Mouse (Mus musculus) heart, embryonic 11.5 days (tissue): Measurements from ENCODE around the gene Arsk. TPM values are rescaled to one million over a fixed set of nuclear protein-coding genes. Genes with fewer than 3 reads are reported as not detected.

Experiments
- ATAC-seq: fragments of 200-750 bp; cut with Nextera tagmentation; replicated peaks from 2 replicates; pipeline ENCODE4 v1.8.0; 2017; ENCODE audit warnings: moderate library complexity; ENCODE audit not compliant: insufficient number of reproducible peaks, low FRiP score, low TSS enrichment
- H3K27ac ChIP-seq: fragments of 300-500 bp; sonication (generic); 2 replicates; pipeline ENCODE4 v1.5.1; 2014; ENCODE audit warnings: mild to moderate bottlenecking, low read depth, low read length
- H3K27me3 ChIP-seq: fragments of 300-500 bp; sonication (generic); 2 replicates; pipeline ENCODE4 v1.6.1; 2014; ENCODE audit warnings: mild to moderate bottlenecking, low read length, mixed read lengths; ENCODE audit not compliant: control insufficient read depth, insufficient read depth
- H3K36me3 ChIP-seq: fragments of 300-500 bp; sonication (generic); 2 replicates; pipeline ENCODE4 v1.6.1; 2014; ENCODE audit warnings: mild to moderate bottlenecking, low read length, moderate library complexity, mixed read lengths; ENCODE audit not compliant: control insufficient read depth, insufficient read depth
- H3K4me1 ChIP-seq: fragments of 300-500 bp; sonication (generic); 2 replicates; pipeline ENCODE4 v1.6.1; 2014; ENCODE audit warnings: low read length; ENCODE audit not compliant: control insufficient read depth, insufficient read depth
- H3K4me2 ChIP-seq: fragments of 300-500 bp; sonication (generic); 2 replicates; pipeline ENCODE4 v1.6.1; 2014; ENCODE audit warnings: mild to moderate bottlenecking, moderate library complexity
- H3K4me3 ChIP-seq: fragments of 300-500 bp; sonication (generic); 2 replicates; pipeline ENCODE4 v1.5.1; 2014; ENCODE audit warnings: low read depth, low read length
- H3K9ac ChIP-seq: fragments of 300-500 bp; sonication (generic); 2 replicates; pipeline ENCODE4 v1.6.1; 2014; ENCODE audit warnings: mild to moderate bottlenecking, low read depth, low read length, moderate library complexity
- H3K9me3 ChIP-seq: fragments of 300-500 bp; sonication (generic); replicated peaks from 2 replicates; pipeline ENCODE4 v1.6.1; 2016; ENCODE audit warnings: low read length; ENCODE audit not compliant: control insufficient read depth
- WGBS: fragments of 180-500 bp; shearing (Covaris S2); extraction: QIAGEN DNeasy Blood & Tissue Kit; methylation state at CpG from one replicate; pipeline ENCODE4 v1.1.7; 2014; ENCODE audit not compliant: insufficient replicate concordance; 5-methylcytosine and 5-hydroxymethylcytosine counted together
- polyA plus RNA-seq: library from polyadenylated mRNA; unstranded; fragments of >200 nt; fragmentation: Nextera tagmentation; extraction: Ambion mirVana; gene quantifications from 2 replicates; pipeline ENCODE4 v1.2.1, GENCODE M21; 2014

Arsk gene
- polyA plus RNA-seq, 1 experiment from 2014 or later = 3.3 TPM

- H3K9ac ChIP-seq = no peak overlapping the region
- H3K9me3 ChIP-seq = no peaks in the 10 kb centered on the region
- H3K4me1 ChIP-seq = no peaks in the 10 kb centered on the region
- 76% methylated on average over 1 of the region's 1 CpGs for WGBS
- ATAC-seq = no peak
- no peaks in the 10 kb centered on the region for H3K27me3 ChIP-seq
- H3K27ac ChIP-seq = no peak overlapping the region
- no peak overlapping the region for H3K4me2 ChIP-seq
- H3K4me3 ChIP-seq = no peak overlapping the region
- H3K36me3 ChIP-seq = no peaks in the 10 kb centered on the region; the same call in 1 of the 2 replicates
Observed at GRCm38 (mm10) chr13:76074323-76074722, 24.1 kb downstream of the Arsk start.

DNA sequence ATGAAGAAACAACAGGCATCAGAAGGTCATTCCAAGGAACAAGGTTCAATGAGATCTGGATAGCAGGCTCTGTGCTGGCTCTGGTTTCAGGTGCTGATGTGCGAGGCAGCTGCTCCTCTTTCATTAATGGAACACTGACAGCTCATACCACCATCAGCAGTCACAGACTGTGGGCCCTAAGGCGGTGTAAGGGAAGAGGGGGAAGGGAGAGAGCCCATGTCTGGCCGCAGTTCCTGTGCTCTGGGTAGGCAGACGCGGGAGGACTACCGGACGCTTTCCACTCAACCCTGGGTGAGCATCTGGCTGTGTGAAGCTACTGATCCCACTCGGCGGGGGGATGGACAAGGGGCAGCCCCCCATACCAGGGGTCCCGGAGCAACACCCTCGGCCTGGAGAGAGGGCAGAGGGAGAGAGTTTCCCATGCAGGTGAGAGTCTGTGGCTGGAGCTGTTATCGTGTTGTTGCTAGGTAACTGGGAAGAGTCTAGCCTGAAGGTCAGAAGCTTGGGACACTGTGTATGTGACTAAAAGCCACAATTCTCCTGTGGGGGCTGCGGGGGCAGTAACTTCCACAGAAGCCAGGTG is 34.0 kb downstream of the Arsk start:
- H3K36me3 ChIP-seq = no peaks in the 10 kb centered on the region
- no peak overlapping the region for H3K27ac ChIP-seq
- no peak overlapping the region for H3K9ac ChIP-seq
- H3K4me2 ChIP-seq = no peak overlapping the region
- H3K27me3 ChIP-seq = no peaks in the 10 kb centered on the region
- H3K4me3 ChIP-seq = no peak overlapping the region
- no peaks in the 10 kb centered on the region for H3K4me1 ChIP-seq
- 78% methylated on average over 13 of the region's 13 CpGs for WGBS
- no peak for ATAC-seq
- H3K9me3 ChIP-seq = no peaks in the 10 kb centered on the region

DNA sequence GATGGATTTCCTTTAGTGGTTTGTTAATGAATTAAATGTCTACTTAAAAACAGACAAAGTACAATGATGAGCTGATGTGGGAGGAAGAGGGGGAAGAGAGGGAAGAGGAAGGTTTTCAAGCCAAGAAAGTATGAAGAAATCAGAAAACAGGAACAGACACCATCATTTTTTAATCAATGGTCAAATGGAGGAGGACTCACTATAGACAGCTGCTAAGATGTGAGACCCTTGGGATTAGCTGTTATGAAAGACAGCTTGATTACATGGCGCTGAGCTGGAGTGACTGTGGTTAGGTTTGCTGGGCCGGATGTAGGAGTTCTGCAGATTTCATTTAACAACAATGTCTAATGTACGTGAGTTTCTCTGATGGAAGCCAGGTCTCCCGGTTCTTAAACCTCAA is 34.9 kb downstream of the Arsk start:
- Histone ChIP-seq H3K4me1 (no peaks in the 10 kb centered on the region), H3K36me3 (no peaks in the 10 kb centered on the region), H3K27ac (no peak overlapping the region), H3K4me2 (no peak overlapping the region), H3K9me3 (no peaks in the 10 kb centered on the region), H3K27me3 (no peaks in the 10 kb centered on the region), H3K9ac (no peak overlapping the region), H3K4me3 (no peak overlapping the region)
- ATAC-seq = no peak
- 90% methylated on average over 4 of the region's 4 CpGs for WGBS

- H3K9me3 ChIP-seq = no peaks in the 10 kb centered on the region
- ATAC-seq = no peak
- H3K9ac ChIP-seq = no peak overlapping the region
- H3K36me3 ChIP-seq = no peaks in the 10 kb centered on the region
- WGBS = 88% methylated on average over 3 of the region's 3 CpGs
- no peak overlapping the region for H3K27ac ChIP-seq
- no peak overlapping the region for H3K4me3 ChIP-seq
- no peaks in the 10 kb centered on the region for H3K4me1 ChIP-seq
- H3K4me2 ChIP-seq = no peak overlapping the region
- peaks cover 5% of the 10 kb centered on the region for H3K27me3 ChIP-seq
Observed at GRCm38 (mm10) chr13:76062569-76062968, 35.9 kb downstream of the Arsk start.

DNA sequence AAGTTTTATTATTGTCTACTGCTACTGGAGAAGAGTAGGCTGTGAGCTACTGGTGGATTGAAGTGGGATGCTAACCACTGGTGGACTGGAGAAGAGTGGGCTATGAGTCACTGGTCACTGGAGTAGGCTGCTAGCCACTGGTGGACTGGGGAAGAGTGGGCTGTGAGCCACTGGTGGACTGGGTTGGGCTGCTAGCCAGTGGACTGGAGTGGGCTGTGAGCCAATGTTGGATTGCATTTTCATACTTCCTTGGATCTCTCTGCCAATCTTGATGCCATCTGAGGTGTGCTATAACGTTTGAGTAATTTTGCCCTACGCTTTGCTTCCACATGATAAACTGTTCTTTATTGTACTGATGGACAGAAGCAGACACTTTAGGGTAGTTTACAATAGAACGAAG is 36.3 kb downstream of the Arsk start:
- WGBS = 76% methylated on average over 3 of the region's 3 CpGs
- Histone ChIP-seq H3K27ac (no peak overlapping the region), H3K9ac (no peak overlapping the region), H3K4me3 (no peak overlapping the region), H3K4me2 (no peak overlapping the region), H3K4me1 (no peaks in the 10 kb centered on the region), H3K9me3 (no peaks in the 10 kb centered on the region), H3K36me3 (no peaks in the 10 kb centered on the region), H3K27me3 (peaks cover 10% of the 10 kb centered on the region)
- ATAC-seq = no peak

- H3K9ac ChIP-seq = no peak overlapping the region
- ATAC-seq = no peak
- no peak overlapping the region for H3K4me3 ChIP-seq
- peaks cover 32% of the 10 kb centered on the region for H3K27me3 ChIP-seq
- no peaks in the 10 kb centered on the region for H3K9me3 ChIP-seq
- no peaks in the 10 kb centered on the region for H3K36me3 ChIP-seq
- H3K27ac ChIP-seq = no peak overlapping the region
- no peak overlapping the region for H3K4me2 ChIP-seq
- WGBS = 92% methylated on average over 4 of the region's 4 CpGs
- peaks cover 4% of the 10 kb centered on the region; the same call in 1 of the 2 replicates for H3K4me1 ChIP-seq
Observed at GRCm38 (mm10) chr13:76059591-76059990, 38.9 kb downstream of the Arsk start.

DNA sequence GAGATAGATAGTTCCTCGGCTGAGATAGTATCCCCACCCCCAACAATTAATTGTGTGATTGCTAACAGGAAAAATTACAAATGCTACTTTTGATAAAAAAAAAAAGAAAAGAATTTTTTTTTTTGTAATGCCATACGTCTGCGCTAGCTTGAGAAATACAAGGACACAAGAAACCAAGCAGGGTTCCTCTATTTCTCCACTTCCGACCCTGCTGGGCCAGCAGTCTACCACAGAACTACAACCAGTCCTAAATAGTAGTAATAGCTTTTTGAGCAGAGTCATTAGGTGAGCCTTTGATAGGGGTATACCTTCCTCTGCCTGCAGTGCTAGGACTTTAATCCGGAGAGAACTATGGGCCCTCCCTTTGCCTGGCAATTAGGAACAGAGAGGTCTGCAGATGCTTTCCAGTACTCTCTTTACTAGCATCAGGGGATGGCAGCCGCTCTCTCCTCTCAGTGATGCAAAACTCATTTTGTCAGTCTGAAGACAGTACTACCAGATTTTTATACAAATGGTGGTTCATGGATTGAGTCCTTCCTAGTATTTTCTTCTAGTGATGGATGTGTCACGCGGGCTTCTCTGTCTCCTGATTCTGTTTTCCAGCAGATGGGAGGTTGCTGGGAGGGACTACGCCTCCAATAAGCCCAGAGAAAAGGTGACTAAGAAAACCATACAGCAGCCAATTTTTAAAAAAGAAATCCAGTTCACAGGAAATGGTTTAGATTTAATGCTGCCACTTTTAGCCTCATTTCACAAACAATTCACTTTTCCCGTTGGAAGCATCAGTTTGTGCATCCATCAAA is 41.0 kb downstream of the Arsk start:
- H3K27ac ChIP-seq = no peak overlapping the region
- H3K36me3 ChIP-seq = no peaks in the 10 kb centered on the region
- H3K4me2 ChIP-seq = no peak overlapping the region; the same call in 1 of the 2 replicates
- no peak overlapping the region for H3K9ac ChIP-seq
- 70% methylated on average over 10 of the region's 10 CpGs for WGBS
- H3K4me1 ChIP-seq = peaks cover 4% of the 10 kb centered on the region; the same call in 1 of the 2 replicates
- H3K9me3 ChIP-seq = no peaks in the 10 kb centered on the region
- ATAC-seq = no peak
- H3K27me3 ChIP-seq = peaks cover 44% of the 10 kb centered on the region
- H3K4me3 ChIP-seq = no peak overlapping the region

- Histone ChIP-seq H3K4me3 (peak within 1 kb of the TSS; percentile 46), H3K36me3 (no peaks in the 10 kb centered on the region), H3K4me2 (peak within 1 kb of the TSS; percentile 92), H3K27ac (no peak within 1 kb of the TSS), H3K9ac (peak within 1 kb of the TSS; percentile 48), H3K4me1 (peaks cover 4% of the 10 kb centered on the region; the same call in 1 of the 2 replicates), H3K27me3 (peaks cover 44% of the 10 kb centered on the region), H3K9me3 (no peaks in the 10 kb centered on the region)
- WGBS = 17% methylated on average over 10 of the region's 10 CpGs
- no peak for ATAC-seq
Observed at GRCm38 (mm10) chr13:76056896-76057266, 41.6 kb downstream of the Arsk start, which contains the start of gene Gpr150. Gene Gpr150, minus strand, starts transcription at chr13:76056996.
